Mouse (Mus musculus) forebrain, embryonic 13.5 days (tissue): ENCODE measurements around the gene Hsd17b2. TPM values are rescaled to one million over a fixed set of nuclear protein-coding genes. Genes with fewer than 3 reads are reported as not detected.

Source experiments
- ATAC-seq: fragments of 200-750 bp; cut with Nextera tagmentation; 2 replicates; pipeline ENCODE4 v1.8.0; 2017
- H3K27ac ChIP-seq: fragments of 300-500 bp; sonication (generic); 2 replicates; pipeline ENCODE4 v1.5.1; 2015; ENCODE audit warnings: inconsistent platforms, mild to moderate bottlenecking, moderate library complexity
- H3K27me3 ChIP-seq: fragments of 300-500 bp; sonication (generic); 2 replicates; pipeline ENCODE4 v1.6.1; 2015; ENCODE audit warnings: mild to moderate bottlenecking, inconsistent platforms
- H3K36me3 ChIP-seq: fragments of 300-500 bp; sonication (generic); 2 replicates; pipeline ENCODE4 v1.6.1; 2015; ENCODE audit warnings: mild to moderate bottlenecking, inconsistent platforms; ENCODE audit not compliant: poor library complexity, severe bottlenecking
- H3K4me1 ChIP-seq: fragments of 300-500 bp; sonication (generic); 2 replicates; pipeline ENCODE4 v1.6.1; 2015; ENCODE audit warnings: inconsistent platforms
- H3K4me2 ChIP-seq: fragments of 300-500 bp; sonication (generic); 2 replicates; pipeline ENCODE4 v1.6.1; 2015; ENCODE audit warnings: inconsistent platforms, mild to moderate bottlenecking, moderate library complexity
- H3K4me3 ChIP-seq: fragments of 300-500 bp; sonication (generic); 2 replicates; pipeline ENCODE4 v1.5.1; 2015; ENCODE audit warnings: mild to moderate bottlenecking, inconsistent platforms
- H3K9ac ChIP-seq: fragments of 300-500 bp; sonication (generic); 2 replicates; pipeline ENCODE4 v1.6.1; 2015; ENCODE audit warnings: mild to moderate bottlenecking, inconsistent platforms
- H3K9me3 ChIP-seq: fragments of 300-500 bp; sonication (generic); replicated peaks from 2 replicates; pipeline ENCODE4 v1.6.1; 2016; ENCODE audit warnings: inconsistent platforms
- WGBS: fragments of 180-500 bp; shearing (Covaris S2); methylation state at CpG from one replicate; pipeline ENCODE4 v1.1.7; 2015; 5-methylcytosine and 5-hydroxymethylcytosine counted together
- polyA plus RNA-seq: library from polyadenylated mRNA; unstranded; fragments of >200 nt; fragmentation: Nextera tagmentation; extraction: Ambion mirVana; gene quantifications from 2 replicates; pipeline ENCODE4 v1.2.1, GENCODE M21; 2015

The Hsd17b2 gene
- polyA plus RNA-seq, 1 experiment from 2014 or later: 0.13 TPM

GRCm38 (mm10) chr8:117778531-117779322, 77.0 kb downstream of the Hsd17b2 start:
- Histone ChIP-seq H3K27me3 (no peaks in the 10 kb centered on the region), H3K9ac (no peak overlapping the region), H3K4me1 (no peaks in the 10 kb centered on the region), H3K27ac (no peak overlapping the region), H3K36me3 (no peaks in the 10 kb centered on the region), H3K4me3 (no peak overlapping the region), H3K9me3 (no peaks in the 10 kb centered on the region), H3K4me2 (no peak overlapping the region)
- 76% methylated on average over 11 of the region's 11 CpGs for WGBS
- ATAC-seq: no peak

GRCm38 (mm10) chr8:117779344-117779743, 77.6 kb downstream of the Hsd17b2 start:
- no peak overlapping the region for H3K27ac ChIP-seq
- no peaks in the 10 kb centered on the region for H3K36me3 ChIP-seq
- H3K4me1 ChIP-seq: no peaks in the 10 kb centered on the region
- no peak overlapping the region for H3K4me2 ChIP-seq
- no peaks in the 10 kb centered on the region for H3K27me3 ChIP-seq
- no peak for ATAC-seq
- H3K9ac ChIP-seq: no peak overlapping the region
- H3K4me3 ChIP-seq: no peak overlapping the region
- H3K9me3 ChIP-seq: no peaks in the 10 kb centered on the region
- 61% methylated on average over 6 of the region's 6 CpGs for WGBS

- Histone ChIP-seq H3K9ac (no peak overlapping the region), H3K27ac (no peak overlapping the region), H3K4me2 (no peak overlapping the region), H3K27me3 (no peaks in the 10 kb centered on the region), H3K4me1 (no peaks in the 10 kb centered on the region), H3K36me3 (0 out of 2 replicates have a peak, but pooled peaks cover 2% of the 10 kb centered on the region), H3K9me3 (no peaks in the 10 kb centered on the region), H3K4me3 (no peak overlapping the region)
- ATAC-seq: no peak
- whole genome bisulfite sequencing: 70% methylated on average over 6 of the region's 6 CpGs
These were observed 79.8 kb downstream of the Hsd17b2 start for GRCm38 (mm10) chr8:117781375-117782129.

- 90% methylated on average over 7 of the region's 7 CpGs for WGBS
- Histone ChIP-seq H3K4me2 (no peak overlapping the region), H3K27ac (no peak overlapping the region), H3K4me3 (no peak overlapping the region), H3K4me1 (no peaks in the 10 kb centered on the region), H3K36me3 (peaks cover 16% of the 10 kb centered on the region), H3K27me3 (no peaks in the 10 kb centered on the region), H3K9ac (no peak overlapping the region), H3K9me3 (peaks cover 4% of the 10 kb centered on the region)
- ATAC-seq: no peak
These were observed 81.3 kb downstream of the Hsd17b2 start for GRCm38 (mm10) chr8:117783021-117783420.

GRCm38 (mm10) chr8:117786428-117786827, 84.7 kb downstream of the Hsd17b2 start:
- H3K4me2 ChIP-seq: no peak overlapping the region
- WGBS: 86% methylated on average over 3 of the region's 3 CpGs
- H3K4me3 ChIP-seq: no peak overlapping the region
- H3K4me1 ChIP-seq: no peaks in the 10 kb centered on the region
- H3K36me3 ChIP-seq: peaks cover 48% of the 10 kb centered on the region
- no peaks in the 10 kb centered on the region for H3K27me3 ChIP-seq
- H3K9ac ChIP-seq: no peak overlapping the region
- no peak for ATAC-seq
- H3K9me3 ChIP-seq: peaks cover 4% of the 10 kb centered on the region
- H3K27ac ChIP-seq: no peak overlapping the region

GRCm38 (mm10) chr8:117792616-117793144, 91.0 kb downstream of the Hsd17b2 start:
- no peaks in the 10 kb centered on the region for H3K4me1 ChIP-seq
- H3K4me2 ChIP-seq: no peak overlapping the region
- no peak overlapping the region for H3K27ac ChIP-seq
- no peaks in the 10 kb centered on the region for H3K27me3 ChIP-seq
- ATAC-seq: no peak
- no peak overlapping the region for H3K4me3 ChIP-seq
- no peaks in the 10 kb centered on the region for H3K9me3 ChIP-seq
- H3K9ac ChIP-seq: no peak overlapping the region
- 81% methylated on average over 19 of the region's 19 CpGs for WGBS
- H3K36me3 ChIP-seq: peaks cover 92% of the 10 kb centered on the region

GRCm38 (mm10) chr8:117794581-117794980, 92.9 kb downstream of the Hsd17b2 start:
- Histone ChIP-seq H3K36me3 (peaks cover 87% of the 10 kb centered on the region), H3K9me3 (no peaks in the 10 kb centered on the region), H3K4me3 (no peak overlapping the region), H3K4me1 (peaks cover 2% of the 10 kb centered on the region; the same call in 1 of the 2 replicates), H3K27ac (no peak overlapping the region), H3K9ac (no peak overlapping the region), H3K4me2 (no peak overlapping the region), H3K27me3 (no peaks in the 10 kb centered on the region)
- ATAC-seq: no peak
- 89% methylated on average over 10 of the region's 10 CpGs for WGBS

GRCm38 (mm10) chr8:117796464-117796863, 94.8 kb downstream of the Hsd17b2 start:
- Histone ChIP-seq H3K4me2 (no peak overlapping the region), H3K36me3 (peaks cover 68% of the 10 kb centered on the region), H3K27ac (no peak overlapping the region), H3K4me3 (no peak overlapping the region), H3K9me3 (no peaks in the 10 kb centered on the region), H3K27me3 (no peaks in the 10 kb centered on the region), H3K9ac (no peak overlapping the region), H3K4me1 (peaks cover 19% of the 10 kb centered on the region)
- 94% methylated on average over 15 of the region's 15 CpGs for WGBS
- ATAC-seq: no peak

- ATAC-seq: no peak
These were observed 96.4 kb downstream of the Hsd17b2 start for GRCm38 (mm10) chr8:117798066-117798465.

GRCm38 (mm10) chr8:117801443-117802298, 100.0 kb downstream of the Hsd17b2 start, which contains the start of gene Mphosph6:
Mphosph6 (minus strand) TSS chr8:117801943.
- peak within 1 kb of the TSS; percentile 82 for H3K9ac ChIP-seq
- ATAC-seq: peak; percentile 99
- H3K36me3 ChIP-seq: peaks cover 21% of the 10 kb centered on the region
- peak within 1 kb of the TSS; percentile 66 for H3K4me2 ChIP-seq
- H3K9me3 ChIP-seq: no peaks in the 10 kb centered on the region
- under 1% methylated on average over 65 of the region's 65 CpGs for WGBS
- peak within 1 kb of the TSS; percentile 76 for H3K4me3 ChIP-seq
- H3K27me3 ChIP-seq: no peaks in the 10 kb centered on the region
- H3K27ac ChIP-seq: peak within 1 kb of the TSS; percentile 81
- peaks cover 26% of the 10 kb centered on the region for H3K4me1 ChIP-seq

More at GRCm38 (mm10) chr8:117798066-117798465, 96.4 kb downstream of the Hsd17b2 start:
- H3K4me1 ChIP-seq: peaks cover 26% of the 10 kb centered on the region
- no peaks in the 10 kb centered on the region for H3K9me3 ChIP-seq
- H3K27ac ChIP-seq: no peak overlapping the region
- H3K27me3 ChIP-seq: no peaks in the 10 kb centered on the region
- 94% methylated on average over 2 of the region's 2 CpGs for WGBS
- no peak overlapping the region for H3K4me3 ChIP-seq
- no peak overlapping the region for H3K9ac ChIP-seq
- H3K4me2 ChIP-seq: no peak overlapping the region
- peaks cover 52% of the 10 kb centered on the region for H3K36me3 ChIP-seq

- ATAC-seq: peak; percentile 73
These were observed 100.6 kb downstream of the Hsd17b2 start for GRCm38 (mm10) chr8:117802299-117802689.

More at GRCm38 (mm10) chr8:117802299-117802689, 100.6 kb downstream of the Hsd17b2 start:
- 1% methylated on average over 11 of the region's 11 CpGs for WGBS
- H3K4me1 ChIP-seq: peaks cover 26% of the 10 kb centered on the region
- peak overlapping the region; percentile 82 for H3K9ac ChIP-seq
- H3K27me3 ChIP-seq: no peaks in the 10 kb centered on the region
- H3K4me3 ChIP-seq: peak overlapping the region; percentile 76
- H3K36me3 ChIP-seq: peaks cover 16% of the 10 kb centered on the region
- no peak overlapping the region for H3K27ac ChIP-seq
- H3K9me3 ChIP-seq: no peaks in the 10 kb centered on the region
- peak overlapping the region; percentile 66 for H3K4me2 ChIP-seq
